Mouse (Mus musculus): ENCODE results near the gene Gm49395. TPM values are rescaled to one million over a fixed set of nuclear protein-coding genes. Genes with fewer than 3 reads are reported as not detected.

The Gm49395 gene
- total and polyA plus RNA-seq, 2 experiments from 2014 or later: 3.4 TPM; not detected in 1

GRCm38 (mm10) chr13:115107436-115107835, 5.7 kb upstream of the Gm49395 start:
- ATAC-seq (ENCODE audit: low FRiP score) (no peak), DNase-seq (ENCODE audit: low spot score) (no peak)
- Histone ChIP-seq H3K27ac (ENCODE audit: low read depth, low read length) (no peak overlapping the region), H3K36me3 (ENCODE audit: insufficient read depth, low read length) (no peaks in the 10 kb centered on the region), H3K27me3 (ENCODE audit: insufficient read depth, low read length) (no peaks in the 10 kb centered on the region), H3K9ac (replicated peaks; ENCODE audit: low read length, poor library complexity, severe bottlenecking) (no peak overlapping the region), H3K4me3 (ENCODE audit: low read depth, low read length) (no peak overlapping the region), H3K4me1 (ENCODE audit: insufficient read depth, low read length) (no peaks in the 10 kb centered on the region), H3K4me2 (ENCODE audit: low read depth, low read length, poor library complexity, severe bottlenecking) (no peak overlapping the region), H3K9me3 (ENCODE audit: low read length) (no peaks in the 10 kb centered on the region)
- WGBS: 80% methylated on average over 8 of the region's 8 CpGs
- TF ChIP-seq CTCF (IDR thresholded peaks at IDR 0.05): no peak

GRCm38 (mm10) chr13:115106183-115106582, 4.5 kb upstream of the Gm49395 start:
- DNase-seq (ENCODE audit: low spot score) (no peak), ATAC-seq (ENCODE audit: low FRiP score) (no peak)
- no peak for TF ChIP-seq CTCF (IDR thresholded peaks at IDR 0.05)
- WGBS: 85% methylated on average over 10 of the region's 10 CpGs
- Histone ChIP-seq H3K36me3 (ENCODE audit: insufficient read depth, low read length) (no peaks in the 10 kb centered on the region), H3K9ac (replicated peaks; ENCODE audit: low read length, poor library complexity, severe bottlenecking) (no peak overlapping the region), H3K4me2 (ENCODE audit: low read depth, low read length, poor library complexity, severe bottlenecking) (no peak overlapping the region), H3K9me3 (ENCODE audit: low read length) (no peaks in the 10 kb centered on the region), H3K4me1 (ENCODE audit: insufficient read depth, low read length) (no peaks in the 10 kb centered on the region), H3K27ac (ENCODE audit: low read depth, low read length) (no peak overlapping the region), H3K27me3 (ENCODE audit: insufficient read depth, low read length) (peaks cover 4% of the 10 kb centered on the region), H3K4me3 (ENCODE audit: low read depth, low read length) (no peak overlapping the region)

GRCm38 (mm10) chr13:115102754-115103153, 1.0 kb upstream of the Gm49395 start:
- ATAC-seq (ENCODE audit: low FRiP score): no peak

GRCm38 (mm10) chr13:115100381-115101177, 1.1 kb downstream of the Gm49395 start:
- peaks cover 13% of the 10 kb centered on the region for H3K27me3 ChIP-seq (ENCODE audit: insufficient read depth, low read length)
- no peaks in the 10 kb centered on the region for H3K36me3 ChIP-seq (ENCODE audit: insufficient read depth, low read length)
- TF ChIP-seq CTCF (IDR thresholded peaks at IDR 0.05): no peak
- H3K9me3 ChIP-seq (ENCODE audit: low read length): no peaks in the 10 kb centered on the region
- DNase-seq (ENCODE audit: low spot score) (no peak), ATAC-seq (ENCODE audit: low FRiP score) (no peak)
- peak overlapping the region; percentile 94 for H3K4me2 ChIP-seq (ENCODE audit: low read depth, low read length, poor library complexity, severe bottlenecking)
- H3K4me3 ChIP-seq (ENCODE audit: low read depth, low read length): peak overlapping the region; percentile 49
- no peak overlapping the region for H3K27ac ChIP-seq (ENCODE audit: low read depth, low read length)
- H3K9ac ChIP-seq (replicated peaks; ENCODE audit: low read length, poor library complexity, severe bottlenecking): no peak overlapping the region
- no peaks in the 10 kb centered on the region for H3K4me1 ChIP-seq (ENCODE audit: insufficient read depth, low read length)
- WGBS: 36% methylated on average over 11 of the region's 11 CpGs

More at GRCm38 (mm10) chr13:115102754-115103153, 1.0 kb upstream of the Gm49395 start:
- no peak overlapping the region for H3K27ac ChIP-seq (ENCODE audit: low read depth, low read length)
- H3K9me3 ChIP-seq (ENCODE audit: low read length): no peaks in the 10 kb centered on the region
- peaks cover 13% of the 10 kb centered on the region for H3K27me3 ChIP-seq (ENCODE audit: insufficient read depth, low read length)
- no peak for DNase-seq (ENCODE audit: low spot score)
- no peaks in the 10 kb centered on the region for H3K36me3 ChIP-seq (ENCODE audit: insufficient read depth, low read length)
- WGBS: 92% methylated on average over 2 of the region's 2 CpGs
- no peak for TF ChIP-seq CTCF (IDR thresholded peaks at IDR 0.05)
- H3K4me2 ChIP-seq (ENCODE audit: low read depth, low read length, poor library complexity, severe bottlenecking): no peak overlapping the region
- no peak overlapping the region for H3K4me3 ChIP-seq (ENCODE audit: low read depth, low read length)
- H3K4me1 ChIP-seq (ENCODE audit: insufficient read depth, low read length): no peaks in the 10 kb centered on the region
- no peak overlapping the region for H3K9ac ChIP-seq (replicated peaks; ENCODE audit: low read length, poor library complexity, severe bottlenecking)

GRCm38 (mm10) chr13:115099381-115099780, 2.3 kb downstream of the Gm49395 start:
- H3K4me2 ChIP-seq (ENCODE audit: low read depth, low read length, poor library complexity, severe bottlenecking): no peak overlapping the region
- 76% methylated on average over 9 of the region's 9 CpGs for WGBS

GRCm38 (mm10) chr13:115098227-115098626, 3.5 kb downstream of the Gm49395 start:
- Histone ChIP-seq H3K4me2 (ENCODE audit: low read depth, low read length, poor library complexity, severe bottlenecking) (no peak overlapping the region), H3K27ac (ENCODE audit: low read depth, low read length) (no peak overlapping the region), H3K27me3 (ENCODE audit: insufficient read depth, low read length) (peaks cover 13% of the 10 kb centered on the region), H3K4me3 (ENCODE audit: low read depth, low read length) (no peak overlapping the region), H3K9ac (replicated peaks; ENCODE audit: low read length, poor library complexity, severe bottlenecking) (no peak overlapping the region), H3K36me3 (ENCODE audit: insufficient read depth, low read length) (no peaks in the 10 kb centered on the region), H3K4me1 (ENCODE audit: insufficient read depth, low read length) (no peaks in the 10 kb centered on the region), H3K9me3 (ENCODE audit: low read length) (no peaks in the 10 kb centered on the region)
- ATAC-seq (ENCODE audit: low FRiP score) (no peak), DNase-seq (ENCODE audit: low spot score) (no peak)
- WGBS: 87% methylated on average over 3 of the region's 3 CpGs
- no peak for TF ChIP-seq CTCF (IDR thresholded peaks at IDR 0.05)

More at GRCm38 (mm10) chr13:115099381-115099780, 2.3 kb downstream of the Gm49395 start:
- H3K27me3 ChIP-seq (ENCODE audit: insufficient read depth, low read length): peaks cover 13% of the 10 kb centered on the region
- H3K4me3 ChIP-seq (ENCODE audit: low read depth, low read length): no peak overlapping the region
- no peaks in the 10 kb centered on the region for H3K36me3 ChIP-seq (ENCODE audit: insufficient read depth, low read length)
- no peak overlapping the region for H3K27ac ChIP-seq (ENCODE audit: low read depth, low read length)
- DNase-seq (ENCODE audit: low spot score) (no peak), ATAC-seq (ENCODE audit: low FRiP score) (no peak)
- no peaks in the 10 kb centered on the region for H3K9me3 ChIP-seq (ENCODE audit: low read length)
- no peak overlapping the region for H3K9ac ChIP-seq (replicated peaks; ENCODE audit: low read length, poor library complexity, severe bottlenecking)
- TF ChIP-seq CTCF (IDR thresholded peaks at IDR 0.05): no peak
- H3K4me1 ChIP-seq (ENCODE audit: insufficient read depth, low read length): no peaks in the 10 kb centered on the region

All from midbrain, postnatal 0 days (tissue).